Mouse (Mus musculus): ENCODE measurements around the gene 1700008P02Rik. TPM values are rescaled to one million over a fixed set of nuclear protein-coding genes. Genes with fewer than 3 reads are reported as not detected.

1700008P02Rik gene
- polyA plus RNA-seq (2015; fragmentation: Illumina TruSeq; extraction: RNeasy Lipid Tissue Mini Kit (QIAGEN cat#74804); ENCODE audit: insufficient read depth, low replicate concordance) = not detected

GRCm38 (mm10) chr3:6620343-6620742 lies at the start of gene 1700008P02Rik:
1700008P02Rik (minus strand) TSS chr3:6620443.

